Mouse (Mus musculus): ENCODE data around the gene Glyctk.

Glyctk gene

GRCm38 (mm10) chr9:106147281-106147680 is 10.7 kb downstream of the Glyctk start:
- DNase-seq (ENCODE audit: low read depth, low spot score) = no peak

GRCm38 (mm10) chr9:106145582-106145981 is 12.4 kb downstream of the Glyctk start:
- DNase-seq (ENCODE audit: low read depth, low spot score) = no peak

GRCm38 (mm10) chr9:106144176-106144575 is 13.8 kb downstream of the Glyctk start:
- DNase-seq (ENCODE audit: low read depth, low spot score) = no peak

GRCm38 (mm10) chr9:106141955-106142354 is 16.0 kb downstream of the Glyctk start:
- no peak for DNase-seq (ENCODE audit: low read depth, low spot score)

GRCm38 (mm10) chr9:106139763-106140162 is 18.2 kb downstream of the Glyctk start:
- DNase-seq (ENCODE audit: low read depth, low spot score) = no peak

- DNase-seq (ENCODE audit: low read depth, low spot score) = no peak
Measured at GRCm38 (mm10) chr9:106137671-106138216, 20.2 kb downstream of the Glyctk start.

- DNase-seq (ENCODE audit: low read depth, low spot score) = no peak
Measured at GRCm38 (mm10) chr9:106130250-106130649, 27.7 kb downstream of the Glyctk start.

- no peak for DNase-seq (ENCODE audit: low read depth, low spot score)
Measured at GRCm38 (mm10) chr9:106129072-106129471, 28.9 kb downstream of the Glyctk start.

- peak; percentile 68 for DNase-seq (ENCODE audit: low read depth, low spot score)
Measured at GRCm38 (mm10) chr9:106126786-106127251, 31.1 kb downstream of the Glyctk start.

GRCm38 (mm10) chr9:106123599-106123998 is 34.3 kb downstream of the Glyctk start:
- no peak for DNase-seq (ENCODE audit: low read depth, low spot score)

- no peak for DNase-seq (ENCODE audit: low read depth, low spot score)
Measured at GRCm38 (mm10) chr9:106119075-106119474, 38.9 kb downstream of the Glyctk start.

GRCm38 (mm10) chr9:106115801-106116424 is 42.0 kb downstream of the Glyctk start:
- no peak for DNase-seq (ENCODE audit: low read depth, low spot score)

- DNase-seq (ENCODE audit: low read depth, low spot score) = no peak
Measured at GRCm38 (mm10) chr9:106112770-106113423, 45.0 kb downstream of the Glyctk start.

GRCm38 (mm10) chr9:106106241-106106640 is 51.7 kb downstream of the Glyctk start:
- no peak for DNase-seq (ENCODE audit: low read depth, low spot score)

- DNase-seq (ENCODE audit: low read depth, low spot score) = no peak
Measured at GRCm38 (mm10) chr9:106104401-106104800, 53.5 kb downstream of the Glyctk start.

All from brain, embryonic 18.5 days (tissue).